9 mouse cellular contexts compared by ENCODE assay signal in genomic region chr5:115204562-115205311, GRCm38 (mm10). TPM values are rescaled to one million over a fixed set of nuclear protein-coding genes. Genes with fewer than 3 reads are reported as not detected.
DNase-seq lines count a peak whose midpoint lies in the region; ATAC-seq lines count a peak whose summit lies in the region.
"Had no signal": no experiment of that assay in that cellular context is flagged by ENCODE, and none has a peak within 500 bp of the region (broad histone marks: within the 10 kb centered on the region; RNA-seq: fewer than 3 reads in every experiment).

No protein-coding gene starts in this region.

- no peaks in the 10 kb centered on the region for H3K36me3 ChIP-seq in heart, embryonic 12.5 days
- H3K36me3 ChIP-seq in kidney, embryonic 16.5 days (ENCODE audit: insufficient read depth, low read length): no peaks in the 10 kb centered on the region
- H3K36me3 ChIP-seq in lung, embryonic 16.5 days (ENCODE audit: control insufficient read depth, insufficient read depth, low read length): no peaks in the 10 kb centered on the region

- no peak for ATAC-seq in heart, embryonic 12.5 days (ENCODE audit: insufficient number of reproducible peaks, low FRiP score)
- peak; percentile 65; the same call in 1 of the 2 replicates for ATAC-seq in kidney, embryonic 16.5 days (ENCODE audit: low FRiP score, low TSS enrichment)
- ATAC-seq in lung, embryonic 16.5 days (ENCODE audit: low read depth): peak; percentile 77
- ATAC-seq: Patski had no signal

- WGBS in heart, embryonic 12.5 days: 5% methylated on average over 31 of the region's 31 CpGs
- 2% methylated on average over 31 of the region's 31 CpGs for WGBS in kidney, embryonic 16.5 days
- 4% methylated on average over 31 of the region's 31 CpGs for WGBS in lung, embryonic 16.5 days

- peak overlapping the region; percentile 56 for H3K9ac ChIP-seq in heart, embryonic 12.5 days
- H3K9ac ChIP-seq in kidney, embryonic 16.5 days (replicated peaks; ENCODE audit: low read length): peak overlapping the region; percentile 65
- H3K9ac ChIP-seq in lung, embryonic 16.5 days (ENCODE audit: low read length): peak overlapping the region; percentile 19

- peaks cover 15% of the 10 kb centered on the region for H3K4me1 ChIP-seq in heart, embryonic 12.5 days (replicated peaks)
- peaks cover 19% of the 10 kb centered on the region for H3K4me1 ChIP-seq in kidney, embryonic 16.5 days (ENCODE audit: insufficient read depth, low read length)
- H3K4me1 ChIP-seq in lung, embryonic 16.5 days (replicated peaks; ENCODE audit: control insufficient read depth, insufficient read depth, low read length): peaks cover 8% of the 10 kb centered on the region

- no peak overlapping the region for H3K27ac ChIP-seq in heart, embryonic 12.5 days (ENCODE audit: poor library complexity, severe bottlenecking)
- 0 out of 2 replicates have a peak overlapping the region, but pooled peaks have one; percentile 14 for H3K27ac ChIP-seq in kidney, embryonic 16.5 days (ENCODE audit: low read length)
- no peak overlapping the region for H3K27ac ChIP-seq in lung, embryonic 16.5 days (ENCODE audit: low read length)

- DNase-seq in left cerebral cortex, adult 18-20 months (ENCODE audit: low spot score in 2 of 2): peak; percentile 63 to 79
- no peak for DNase-seq in left cerebral cortex, adult 11 months (ENCODE audit: low spot score)
- DNase-seq in embryo, embryonic 11 days: peak; percentile 87
- peak; percentile 61 to 76 for DNase-seq in right cerebral cortex, postnatal 36 days (ENCODE audit: low spot score in 2 of 2)
- DNase-seq in urinary bladder, postnatal 10 days (ENCODE audit: low spot score): no peak

- H3K27me3 ChIP-seq in heart, embryonic 12.5 days (replicated peaks): peaks cover 26% of the 10 kb centered on the region
- H3K27me3 ChIP-seq in kidney, embryonic 16.5 days (ENCODE audit: insufficient read depth, low read length): peaks cover 5% of the 10 kb centered on the region; the same call in 1 of the 2 replicates
- H3K27me3 ChIP-seq in lung, embryonic 16.5 days (ENCODE audit: control insufficient read depth, insufficient read depth, low read depth, low read length): peaks cover 2% of the 10 kb centered on the region; the same call in 1 of the 2 replicates

- H3K9me3 ChIP-seq in heart, embryonic 12.5 days (replicated peaks): no peaks in the 10 kb centered on the region
- H3K9me3 ChIP-seq in kidney, embryonic 16.5 days (ENCODE audit: low read length): no peaks in the 10 kb centered on the region
- H3K9me3 ChIP-seq in lung, embryonic 16.5 days (ENCODE audit: control insufficient read depth, low read length): no peaks in the 10 kb centered on the region

- H3K4me2 ChIP-seq in heart, embryonic 12.5 days: peak overlapping the region; percentile 77
- H3K4me2 ChIP-seq in kidney, embryonic 16.5 days (replicated peaks; ENCODE audit: low read depth, low read length): peak overlapping the region; percentile 67
- peak overlapping the region; percentile 64 for H3K4me2 ChIP-seq in lung, embryonic 16.5 days (ENCODE audit: low read depth, low read length)

- peak overlapping the region; percentile 45 for H3K4me3 ChIP-seq in heart, embryonic 12.5 days
- peak overlapping the region; percentile 43 for H3K4me3 ChIP-seq in kidney, embryonic 16.5 days (ENCODE audit: low read length)
- peak overlapping the region; percentile 38 for H3K4me3 ChIP-seq in lung, embryonic 16.5 days (ENCODE audit: low read length)

RNA-seq across cellular contexts. Expression of gene Cabp1, which starts 10.6 kb away (rescaled TPM):
- total RNA-seq in left cerebral cortex, adult 18-20 months (2021): 100 to 1,000 TPM; 288 to 320 TPM
- 0.34 and 0.54 TPM in 2 replicates for polyA plus RNA-seq in heart, embryonic 12.5 days (2016; fragmentation: Nextera tagmentation; extraction: Ambion mirVana)
- 1.3 TPM in 2 replicates for polyA plus RNA-seq in kidney, embryonic 16.5 days (2015; fragmentation: Nextera tagmentation; extraction: Ambion mirVana)
- 1.3 and 1.6 TPM in 2 replicates for polyA plus RNA-seq in lung, embryonic 16.5 days (2015; fragmentation: Nextera tagmentation; extraction: Ambion mirVana)

RNA-seq across cellular contexts. Expression of gene Pop5, which starts 30.9 kb away (rescaled TPM):
- total RNA-seq in left cerebral cortex, adult 18-20 months (2021): 100 to 1,000 TPM in 1 of 2 experiments, 10 to 100 TPM in 1; 95.9 to 111 TPM
- polyA plus RNA-seq in heart, embryonic 12.5 days (2016; fragmentation: Nextera tagmentation; extraction: Ambion mirVana): 63.2 and 68.6 TPM in 2 replicates
- 129 and 135 TPM in 2 replicates for polyA plus RNA-seq in kidney, embryonic 16.5 days (2015; fragmentation: Nextera tagmentation; extraction: Ambion mirVana)
- polyA plus RNA-seq in lung, embryonic 16.5 days (2015; fragmentation: Nextera tagmentation; extraction: Ambion mirVana): 97.6 and 109 TPM in 2 replicates

RNA-seq across cellular contexts. Expression of gene Mlec, which starts 46.8 kb away (rescaled TPM):
- 10 to 100 TPM; 88.6 to 93.5 TPM for total RNA-seq in left cerebral cortex, adult 18-20 months (2021)
- polyA plus RNA-seq in heart, embryonic 12.5 days (2016; fragmentation: Nextera tagmentation; extraction: Ambion mirVana): 103 and 105 TPM in 2 replicates
- polyA plus RNA-seq in kidney, embryonic 16.5 days (2015; fragmentation: Nextera tagmentation; extraction: Ambion mirVana): 85.0 and 86.2 TPM in 2 replicates
- 58.9 and 62.1 TPM in 2 replicates for polyA plus RNA-seq in lung, embryonic 16.5 days (2015; fragmentation: Nextera tagmentation; extraction: Ambion mirVana)

Comparison
In these comparisons a context has a peak if more than half of its experiments do, and no peak if none do; other contexts are left out.
1. DNase-seq: peak in left cerebral cortex, adult 18-20 months (2 of 2), embryo, embryonic 11 days (single experiment) and right cerebral cortex, postnatal 36 days (2 of 2); none in left cerebral cortex, adult 11 months (single experiment) and urinary bladder, postnatal 10 days (single experiment).
2. Peak in every context shown above with its lines, with median percentiles within 50 percentile points of each other: H3K4me2 ChIP-seq, H3K4me3 ChIP-seq and H3K9ac ChIP-seq.